Mouse (Mus musculus) ES-Bruce4 (cell line): ENCODE results near the gene Tmem265.

Experiments
- EP300 ChIP-seq: IDR thresholded peaks from 2 replicates; pipeline ENCODE4 v1.6.1; 2011; ENCODE audit warnings: low read depth, low read length; ENCODE audit not compliant: insufficient read depth
- POLR2A ChIP-seq: IDR thresholded peaks from one replicate; pipeline ENCODE4 v1.8.1; 2011; ENCODE audit warnings: low read length; ENCODE audit not compliant: insufficient read depth

- TF ChIP-seq POLR2A (no peak), EP300 (no peak)
These were observed 11.9 kb upstream of the Tmem265 start for GRCm38 (mm10) chr7:127549116-127549835.
